Mouse (Mus musculus): ENCODE measurements at regions not wholly inside any gene's neighbourhood (a gene's known extent, or its start where the extent isn't known, plus 50 kb on each side); places are given as distances from the start of the nearest gene placed in this dataset.
A peak's percentile ranks its signal among the peaks of the same experiment; 100 is the strongest.
"Not testable (repeated sequence)": the region's sequence is repeated elsewhere in the genome, so short reads cannot be mapped to it uniquely, and the experiment has no call there.

- no peak for TF ChIP-seq CTCF (conservative IDR thresholded peaks at IDR 0.05; ENCODE audit: low read length)
- no peak for TF ChIP-seq NANOG (IDR thresholded peaks at IDR 0.05; ENCODE audit: borderline replicate concordance, low read length)
- TF ChIP-seq POU5F1 (IDR thresholded peaks at IDR 0.05; ENCODE audit: borderline replicate concordance, low read length), result no peak
- H3K4me1 ChIP-seq (replicated peaks; ENCODE audit: low read depth, low read length), result no peaks in the 10 kb centered on the region
- H3K4me3 ChIP-seq (replicated peaks; ENCODE audit: low read length), result no peak overlapping the region
- H3K36me3 ChIP-seq (ENCODE audit: insufficient read depth, low read length), result no peaks in the 10 kb centered on the region
- no peaks in the 10 kb centered on the region for H3K9me3 ChIP-seq (ENCODE audit: low read length)
- no peaks in the 10 kb centered on the region for H3K27me3 ChIP-seq (ENCODE audit: insufficient read depth, low read length)
Measured at GRCm38 (mm10) chr9:92799695-92800094, 257.7 kb downstream of the Plod2 start.

- TF ChIP-seq POU5F1 (IDR thresholded peaks at IDR 0.05; ENCODE audit: borderline replicate concordance, low read length), result no peak
- no peak for TF ChIP-seq NANOG (IDR thresholded peaks at IDR 0.05; ENCODE audit: borderline replicate concordance, low read length)
- no peak for TF ChIP-seq CTCF (conservative IDR thresholded peaks at IDR 0.05; ENCODE audit: low read length)
- H3K9me3 ChIP-seq (ENCODE audit: low read length), result peaks cover 3% of the 10 kb centered on the region; the same call in 1 of the 2 replicates
- H3K4me3 ChIP-seq (replicated peaks; ENCODE audit: low read length), result no peak overlapping the region
- no peaks in the 10 kb centered on the region for H3K27me3 ChIP-seq (ENCODE audit: insufficient read depth, low read length)
- no peaks in the 10 kb centered on the region for H3K36me3 ChIP-seq (ENCODE audit: insufficient read depth, low read length)
- H3K4me1 ChIP-seq (replicated peaks; ENCODE audit: low read depth, low read length), result no peaks in the 10 kb centered on the region
Measured at GRCm38 (mm10) chr9:92809469-92809868, 267.4 kb downstream of the Plod2 start.

GRCm38 (mm10) chr9:92820721-92821120, 278.7 kb downstream of the Plod2 start:
- no peak overlapping the region for H3K4me3 ChIP-seq (replicated peaks; ENCODE audit: low read length)
- H3K9me3 ChIP-seq (ENCODE audit: low read length), result no peaks in the 10 kb centered on the region
- H3K4me1 ChIP-seq (replicated peaks; ENCODE audit: low read depth, low read length), result no peaks in the 10 kb centered on the region
- no peaks in the 10 kb centered on the region for H3K36me3 ChIP-seq (ENCODE audit: insufficient read depth, low read length)
- no peaks in the 10 kb centered on the region for H3K27me3 ChIP-seq (ENCODE audit: insufficient read depth, low read length)
- TF ChIP-seq CTCF (conservative IDR thresholded peaks at IDR 0.05; ENCODE audit: low read length), result no peak
- no peak for TF ChIP-seq POU5F1 (IDR thresholded peaks at IDR 0.05; ENCODE audit: borderline replicate concordance, low read length)
- TF ChIP-seq NANOG (IDR thresholded peaks at IDR 0.05; ENCODE audit: borderline replicate concordance, low read length), result no peak

DNA sequence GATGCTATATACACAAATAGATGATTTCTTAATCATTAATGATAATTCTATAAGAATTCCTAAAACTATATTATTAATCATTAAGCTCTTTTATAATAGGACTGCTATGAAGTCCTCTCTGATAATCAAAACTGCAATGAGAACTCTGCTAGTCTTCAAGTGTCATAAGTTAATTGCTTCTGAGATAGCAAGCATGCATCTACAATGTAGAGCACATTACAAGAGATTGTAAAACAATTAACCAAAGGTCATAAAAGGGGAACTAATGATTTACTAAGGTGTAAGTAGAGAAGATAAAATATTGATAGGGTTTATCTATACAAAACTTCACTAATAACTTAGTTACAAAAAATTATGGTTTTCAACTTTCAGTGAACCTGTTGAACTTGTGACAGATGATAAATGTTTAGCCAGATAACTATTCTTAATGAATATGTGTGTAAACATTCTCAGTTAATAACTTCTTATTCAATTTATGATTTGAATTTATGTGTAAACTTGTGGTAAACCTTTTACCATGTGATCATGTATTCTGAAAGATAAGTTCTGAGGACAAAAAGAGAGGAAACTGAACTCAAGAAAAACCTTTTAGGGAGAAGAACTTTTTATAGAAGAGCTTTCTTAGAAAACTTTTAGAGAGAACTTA, 284.8 kb downstream of the Plod2 start:
- no peaks in the 10 kb centered on the region for H3K36me3 ChIP-seq (ENCODE audit: insufficient read depth, low read length)
- no peaks in the 10 kb centered on the region for H3K4me1 ChIP-seq (replicated peaks; ENCODE audit: low read depth, low read length)
- no peaks in the 10 kb centered on the region for H3K9me3 ChIP-seq (ENCODE audit: low read length)
- H3K27me3 ChIP-seq (ENCODE audit: insufficient read depth, low read length), result no peaks in the 10 kb centered on the region
- H3K4me3 ChIP-seq (replicated peaks; ENCODE audit: low read length), result no peak overlapping the region
- TF ChIP-seq NANOG (IDR thresholded peaks at IDR 0.05; ENCODE audit: borderline replicate concordance, low read length) (no peak), POU5F1 (IDR thresholded peaks at IDR 0.05; ENCODE audit: borderline replicate concordance, low read length) (no peak), CTCF (conservative IDR thresholded peaks at IDR 0.05; ENCODE audit: low read length) (no peak)

DNA sequence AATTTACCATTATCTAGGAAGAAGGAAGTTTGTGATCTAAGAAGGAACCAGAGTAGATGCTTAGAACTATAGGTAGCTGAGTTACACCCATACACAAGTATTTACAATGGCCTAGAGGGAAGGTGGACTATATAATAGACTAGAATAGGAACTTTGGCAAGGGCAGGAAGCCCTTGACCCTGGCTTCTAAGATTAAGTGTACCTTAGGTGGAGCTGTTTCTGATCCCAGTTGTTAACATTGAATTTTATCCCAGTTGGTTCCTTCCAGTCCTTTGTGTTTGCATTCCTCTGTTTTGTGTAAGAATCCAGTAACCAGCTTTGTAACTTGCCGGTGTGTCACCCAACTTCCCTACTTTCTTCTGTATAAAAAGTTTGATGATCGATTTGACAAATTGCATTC, 294.1 kb downstream of the Plod2 start:
- H3K9me3 ChIP-seq (ENCODE audit: low read length); H3K4me1 ChIP-seq (replicated peaks; ENCODE audit: low read depth, low read length); H3K36me3 ChIP-seq (ENCODE audit: insufficient read depth, low read length); H3K27me3 ChIP-seq (ENCODE audit: insufficient read depth, low read length); H3K4me3 ChIP-seq (replicated peaks; ENCODE audit: low read length): not testable (repeated sequence)

DNA sequence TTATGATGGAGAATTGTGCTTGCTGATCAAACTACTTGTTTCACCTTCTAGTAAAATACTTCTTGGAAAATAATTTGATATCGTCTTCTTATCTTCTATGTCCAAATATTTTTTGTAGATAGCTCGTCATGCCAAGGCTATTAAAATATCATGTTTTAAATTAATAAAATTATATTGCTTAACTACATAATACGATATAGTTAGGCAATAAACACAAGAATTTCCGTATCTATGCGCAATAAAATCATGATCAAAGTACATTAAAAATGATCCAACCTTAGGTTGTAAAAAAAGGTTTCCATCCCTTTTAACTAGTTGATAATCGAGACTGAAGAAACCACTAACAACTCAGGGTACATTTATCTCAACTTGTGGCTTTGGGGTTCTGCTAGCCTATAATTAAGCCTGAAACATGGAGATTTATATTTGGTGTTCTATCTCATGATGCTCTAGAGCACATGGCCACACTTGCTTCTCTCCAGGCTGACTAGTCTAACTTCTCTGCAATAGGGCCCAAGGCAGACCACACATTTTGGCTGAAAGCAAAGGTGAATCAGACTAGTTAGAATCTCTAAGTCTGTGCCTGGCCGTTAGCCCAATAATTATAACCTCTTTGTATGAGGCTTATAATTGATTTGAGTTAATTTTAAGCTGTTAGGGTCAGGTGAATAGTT, 314.5 kb downstream of the Plod2 start:
- no peak for TF ChIP-seq POU5F1 (IDR thresholded peaks at IDR 0.05; ENCODE audit: borderline replicate concordance, low read length)
- TF ChIP-seq NANOG (IDR thresholded peaks at IDR 0.05; ENCODE audit: borderline replicate concordance, low read length), result no peak
- TF ChIP-seq CTCF (conservative IDR thresholded peaks at IDR 0.05; ENCODE audit: low read length), result no peak
- Histone ChIP-seq H3K36me3 (ENCODE audit: insufficient read depth, low read length) (no peaks in the 10 kb centered on the region), H3K9me3 (ENCODE audit: low read length) (no peaks in the 10 kb centered on the region), H3K4me3 (replicated peaks; ENCODE audit: low read length) (no peak overlapping the region), H3K27me3 (ENCODE audit: insufficient read depth, low read length) (no peaks in the 10 kb centered on the region), H3K4me1 (replicated peaks; ENCODE audit: low read depth, low read length) (no peaks in the 10 kb centered on the region)

DNA sequence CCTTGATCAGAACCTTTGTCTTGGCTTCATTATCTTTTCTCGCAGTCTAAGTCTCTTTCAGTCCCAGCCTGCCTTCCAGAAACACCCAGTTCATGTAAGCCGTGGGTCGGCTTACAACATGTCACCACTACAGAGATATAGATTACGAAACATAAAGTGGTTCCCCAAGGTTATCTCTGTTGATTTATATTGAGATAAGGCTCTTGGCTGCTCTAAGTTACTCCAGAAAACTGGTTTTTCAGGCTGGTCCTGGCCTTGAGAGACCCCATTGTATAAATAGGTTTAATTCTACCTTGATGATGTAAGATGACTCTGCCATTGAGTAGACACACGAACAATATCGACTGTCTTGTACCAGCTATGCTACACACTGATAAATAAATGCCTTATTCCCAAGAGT, 323.8 kb downstream of the Plod2 start:
- Histone ChIP-seq H3K9me3 (ENCODE audit: low read length) (peaks cover 23% of the 10 kb centered on the region), H3K36me3 (ENCODE audit: insufficient read depth, low read length) (no peaks in the 10 kb centered on the region), H3K27me3 (ENCODE audit: insufficient read depth, low read length) (no peaks in the 10 kb centered on the region), H3K4me1 (replicated peaks; ENCODE audit: low read depth, low read length) (no peaks in the 10 kb centered on the region), H3K4me3 (replicated peaks; ENCODE audit: low read length) (no peak overlapping the region)
- TF ChIP-seq NANOG (IDR thresholded peaks at IDR 0.05; ENCODE audit: borderline replicate concordance, low read length), result no peak
- TF ChIP-seq CTCF (conservative IDR thresholded peaks at IDR 0.05; ENCODE audit: low read length), result no peak
- TF ChIP-seq POU5F1 (IDR thresholded peaks at IDR 0.05; ENCODE audit: borderline replicate concordance, low read length), result no peak

DNA sequence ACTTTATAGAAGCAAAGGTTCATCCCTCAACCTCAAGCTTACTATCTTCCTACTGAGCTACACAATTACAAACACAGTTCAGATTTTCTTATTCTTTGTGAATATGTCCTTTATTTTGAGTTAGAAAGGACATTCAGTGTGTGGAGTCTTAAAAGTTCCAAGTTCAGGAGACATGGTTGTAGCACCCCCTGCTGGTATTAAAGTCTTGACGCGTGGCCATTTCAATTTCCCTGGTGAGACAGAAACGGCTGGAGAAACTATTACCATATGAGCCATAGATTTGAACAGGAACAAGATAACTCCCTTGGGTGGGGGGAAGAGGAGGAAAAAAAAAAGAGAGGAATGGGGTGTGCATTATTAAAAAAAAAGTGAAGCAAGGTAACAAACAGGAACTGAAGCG, 336.6 kb downstream of the Plod2 start:
- Histone ChIP-seq H3K27me3 (ENCODE audit: insufficient read depth, low read length) (no peaks in the 10 kb centered on the region), H3K4me3 (replicated peaks; ENCODE audit: low read length) (no peak overlapping the region), H3K9me3 (ENCODE audit: low read length) (no peaks in the 10 kb centered on the region), H3K4me1 (replicated peaks; ENCODE audit: low read depth, low read length) (0 out of 2 replicates have a peak, but pooled peaks cover 4% of the 10 kb centered on the region), H3K36me3 (ENCODE audit: insufficient read depth, low read length) (no peaks in the 10 kb centered on the region)
- TF ChIP-seq CTCF (conservative IDR thresholded peaks at IDR 0.05; ENCODE audit: low read length), result peak; percentile 60
- TF ChIP-seq NANOG (IDR thresholded peaks at IDR 0.05; ENCODE audit: borderline replicate concordance, low read length), result no peak

DNA sequence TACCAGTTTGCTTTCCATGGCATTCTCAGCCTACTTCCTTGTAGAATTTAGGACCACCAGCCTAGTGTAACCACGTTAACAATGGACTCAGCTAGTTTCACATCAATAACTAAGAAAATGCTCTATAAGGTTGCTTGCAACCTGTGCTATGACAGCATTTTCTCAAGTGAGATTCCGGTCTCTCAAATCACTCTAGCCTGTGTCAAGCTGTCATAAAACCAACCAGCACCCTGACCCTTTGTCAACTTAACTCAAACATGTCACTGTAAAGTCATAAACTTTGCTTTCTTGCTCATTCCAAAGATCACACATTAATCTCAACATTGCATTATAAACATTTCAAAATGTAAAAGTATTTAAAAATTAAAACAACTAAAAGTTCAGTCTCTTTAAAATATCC, 337.8 kb downstream of the Plod2 start:
- H3K4me1 ChIP-seq (replicated peaks; ENCODE audit: low read depth, low read length), result no peaks in the 10 kb centered on the region
- H3K4me3 ChIP-seq (replicated peaks; ENCODE audit: low read length), result no peak overlapping the region
- H3K27me3 ChIP-seq (ENCODE audit: insufficient read depth, low read length), result no peaks in the 10 kb centered on the region
- no peaks in the 10 kb centered on the region for H3K36me3 ChIP-seq (ENCODE audit: insufficient read depth, low read length)
- no peaks in the 10 kb centered on the region for H3K9me3 ChIP-seq (ENCODE audit: low read length)
- TF ChIP-seq POU5F1 (IDR thresholded peaks at IDR 0.05; ENCODE audit: borderline replicate concordance, low read length) (no peak), NANOG (IDR thresholded peaks at IDR 0.05; ENCODE audit: borderline replicate concordance, low read length) (no peak), CTCF (conservative IDR thresholded peaks at IDR 0.05; ENCODE audit: low read length) (no peak)
